ENCODE assay signal across 29 mouse cellular contexts in genomic region chr4:86427312-86427711, GRCm38 (mm10).
A peak's percentile ranks its signal among the peaks of the same experiment; 100 is the strongest.
DNase-seq lines count a peak whose midpoint lies in the region; ATAC-seq and TF ChIP-seq lines count a peak whose summit lies in the region.
"Had no signal": no experiment of that assay in that cellular context is flagged by ENCODE, and none has a peak within 500 bp of the region (broad histone marks: within the 10 kb centered on the region; RNA-seq: fewer than 3 reads in every experiment).

No protein-coding gene starts in this region.

- DNase-seq in forebrain, postnatal 0 days = no peak
- peak; percentile 89 for DNase-seq in heart, adult 11 months
- DNase-seq in heart, adult 9 months (ENCODE audit: low spot score in 2 of 2) = no peak
- DNase-seq in liver = no peak
- DNase-seq in MEL-GATA-1-ER (ENCODE audit: extremely low read depth, low read depth) = peak; percentile 43
- DNase-seq: adrenal gland, adult 8-10 months; adrenal gland, postnatal 25 days; cerebellum, adult 11-12 months; cerebellum, adult 8-10 months; cerebellum, postnatal 10 days; cerebellum, postnatal 36 days; embryo, embryonic 11 days; gastrocnemius, postnatal 36 days; heart, postnatal 10 days; heart, postnatal 36 days; kidney, adult 11 months had no signal

- 0 out of 2 replicates have a peak, but pooled peaks have one; percentile 16 for ATAC-seq in forebrain, embryonic 13.5 days
- no peak for ATAC-seq in forebrain, postnatal 0 days
- ATAC-seq in liver, embryonic 12.5 days = 0 out of 2 replicates have a peak, but pooled peaks have one; percentile 35
- ATAC-seq in neural tube, embryonic 15.5 days (ENCODE audit: low FRiP score) = no peak
- ATAC-seq: activated CD4-positive, CD25-positive, alpha-beta regulatory T cell, adult 4 months had no signal

- no peak for TF ChIP-seq CTCF in forebrain, postnatal 0 days (IDR thresholded peaks at IDR 0.05; ENCODE audit: low read depth)

- 73% methylated on average over 5 of the region's 5 CpGs for WGBS in forebrain, embryonic 13.5 days
- 68% methylated on average over 5 of the region's 5 CpGs for WGBS in forebrain, postnatal 0 days
- 27% methylated on average over 5 of the region's 5 CpGs for WGBS in liver, embryonic 12.5 days (ENCODE audit: insufficient replicate concordance)
- WGBS in neural tube, embryonic 15.5 days = 83% methylated on average over 5 of the region's 5 CpGs

- no peak overlapping the region for H3K9ac ChIP-seq in forebrain, embryonic 13.5 days
- H3K9ac ChIP-seq in forebrain, postnatal 0 days = no peak overlapping the region
- no peak overlapping the region for H3K9ac ChIP-seq in liver, embryonic 12.5 days
- no peak overlapping the region for H3K9ac ChIP-seq in neural tube, embryonic 15.5 days (replicated peaks)
- H3K9ac ChIP-seq: embryonic facial prominence, embryonic 13.5 days; forebrain, embryonic 15.5 days; heart, embryonic 12.5 days; heart, embryonic 15.5 days; hindbrain, embryonic 13.5 days had no signal

- H3K4me1 ChIP-seq in forebrain, embryonic 13.5 days = 0 out of 2 replicates have a peak, but pooled peaks cover 4% of the 10 kb centered on the region
- H3K4me1 ChIP-seq in forebrain, postnatal 0 days (ENCODE audit: insufficient read depth) = no peaks in the 10 kb centered on the region
- H3K4me1 ChIP-seq in liver, embryonic 12.5 days = 0 out of 2 replicates have a peak, but pooled peaks cover 6% of the 10 kb centered on the region
- H3K4me1 ChIP-seq in neural tube, embryonic 15.5 days = 0 out of 2 replicates have a peak, but pooled peaks cover 2% of the 10 kb centered on the region
- H3K4me1 ChIP-seq: forebrain, embryonic 15.5 days had no signal

- no peak overlapping the region for H3K27ac ChIP-seq in forebrain, embryonic 13.5 days
- H3K27ac ChIP-seq in forebrain, postnatal 0 days (ENCODE audit: low read depth, low read length) = no peak overlapping the region
- H3K27ac ChIP-seq in liver, embryonic 12.5 days = no peak overlapping the region
- H3K27ac ChIP-seq in neural tube, embryonic 15.5 days (replicated peaks) = no peak overlapping the region
- H3K27ac ChIP-seq: embryonic facial prominence, embryonic 10.5 days; embryonic facial prominence, embryonic 13.5 days; forebrain, embryonic 15.5 days; heart, embryonic 15.5 days; hindbrain, embryonic 13.5 days had no signal

- no peaks in the 10 kb centered on the region for H3K9me3 ChIP-seq in forebrain, embryonic 13.5 days (replicated peaks)
- no peaks in the 10 kb centered on the region for H3K9me3 ChIP-seq in forebrain, postnatal 0 days (ENCODE audit: low read length)
- H3K9me3 ChIP-seq in liver, embryonic 12.5 days (replicated peaks) = no peaks in the 10 kb centered on the region
- no peaks in the 10 kb centered on the region for H3K9me3 ChIP-seq in neural tube, embryonic 15.5 days (replicated peaks)
- H3K9me3 ChIP-seq: embryonic facial prominence, embryonic 10.5 days; embryonic facial prominence, embryonic 13.5 days; forebrain, embryonic 15.5 days; G1E; heart, embryonic 12.5 days; heart, embryonic 15.5 days; hindbrain, embryonic 10.5 days; hindbrain, embryonic 13.5 days had no signal

- no peaks in the 10 kb centered on the region for H3K36me3 ChIP-seq in forebrain, embryonic 13.5 days (ENCODE audit: poor library complexity, severe bottlenecking)
- H3K36me3 ChIP-seq in forebrain, postnatal 0 days (ENCODE audit: insufficient read depth) = no peaks in the 10 kb centered on the region
- no peaks in the 10 kb centered on the region for H3K36me3 ChIP-seq in liver, embryonic 12.5 days
- H3K36me3 ChIP-seq in neural tube, embryonic 15.5 days = no peaks in the 10 kb centered on the region
- H3K36me3 ChIP-seq: embryonic facial prominence, embryonic 10.5 days; forebrain, embryonic 15.5 days; G1E; heart, embryonic 15.5 days; hindbrain, embryonic 10.5 days; hindbrain, embryonic 13.5 days had no signal

- no peak overlapping the region for H3K4me2 ChIP-seq in forebrain, embryonic 13.5 days
- H3K4me2 ChIP-seq in forebrain, postnatal 0 days (ENCODE audit: low read depth) = no peak overlapping the region
- no peak overlapping the region for H3K4me2 ChIP-seq in liver, embryonic 12.5 days
- H3K4me2 ChIP-seq in neural tube, embryonic 15.5 days = no peak overlapping the region
- H3K4me2 ChIP-seq: embryonic facial prominence, embryonic 13.5 days; forebrain, embryonic 15.5 days; heart, embryonic 12.5 days; heart, embryonic 15.5 days; hindbrain, embryonic 13.5 days had no signal

- no peak overlapping the region for H3K4me3 ChIP-seq in forebrain, embryonic 13.5 days
- H3K4me3 ChIP-seq in forebrain, postnatal 0 days (ENCODE audit: low read depth, low read length) = no peak overlapping the region
- no peak overlapping the region for H3K4me3 ChIP-seq in liver, embryonic 12.5 days
- H3K4me3 ChIP-seq in neural tube, embryonic 15.5 days (replicated peaks) = no peak overlapping the region
- H3K4me3 ChIP-seq: embryonic facial prominence, embryonic 10.5 days; embryonic facial prominence, embryonic 13.5 days; erythroblast, embryonic 14.5 days; forebrain, embryonic 15.5 days; heart, embryonic 12.5 days; heart, embryonic 15.5 days; hindbrain, embryonic 10.5 days; hindbrain, embryonic 13.5 days had no signal

- no peaks in the 10 kb centered on the region for H3K27me3 ChIP-seq in forebrain, embryonic 13.5 days
- H3K27me3 ChIP-seq in forebrain, postnatal 0 days (ENCODE audit: insufficient read depth, low read length) = no peaks in the 10 kb centered on the region
- no peaks in the 10 kb centered on the region for H3K27me3 ChIP-seq in liver, embryonic 12.5 days (replicated peaks)
- no peaks in the 10 kb centered on the region for H3K27me3 ChIP-seq in neural tube, embryonic 15.5 days (replicated peaks)
- H3K27me3 ChIP-seq: embryonic facial prominence, embryonic 13.5 days; forebrain, embryonic 15.5 days; heart, embryonic 12.5 days; heart, embryonic 15.5 days; hindbrain, embryonic 13.5 days had no signal

Comparison
In these comparisons a context has a peak if more than half of its experiments do, and no peak if none do; other contexts are left out.
1. ATAC-seq: peak in forebrain, embryonic 13.5 days (single experiment) and liver, embryonic 12.5 days (single experiment); none in forebrain, postnatal 0 days (single experiment) and neural tube, embryonic 15.5 days (single experiment).
2. DNase-seq: peak in heart, adult 11 months (single experiment) and MEL-GATA-1-ER (single experiment); none in forebrain, postnatal 0 days (single experiment), heart, adult 9 months (0 of 2) and liver (single experiment).